Mouse (Mus musculus) T-helper 17 cell (primary cell): ENCODE results near the gene Sgo2b.
"Not testable (repeated sequence)": the region's sequence is repeated elsewhere in the genome, so short reads cannot be mapped to it uniquely, and the experiment has no call there.

Experiments used
- in situ Hi-C, 2 experiments: fragments of 300-600 bp; cut with MboI, MseI; formaldehyde crosslinking; loops; 1 replicate in 1 of 2; 2 replicates in 1 of 2; pipeline ENCODE4 v1.15.1; 2025; ENCODE audit warnings: high pct_unique_total_duplicates in 2 of 2

Sgo2b gene

DNA sequence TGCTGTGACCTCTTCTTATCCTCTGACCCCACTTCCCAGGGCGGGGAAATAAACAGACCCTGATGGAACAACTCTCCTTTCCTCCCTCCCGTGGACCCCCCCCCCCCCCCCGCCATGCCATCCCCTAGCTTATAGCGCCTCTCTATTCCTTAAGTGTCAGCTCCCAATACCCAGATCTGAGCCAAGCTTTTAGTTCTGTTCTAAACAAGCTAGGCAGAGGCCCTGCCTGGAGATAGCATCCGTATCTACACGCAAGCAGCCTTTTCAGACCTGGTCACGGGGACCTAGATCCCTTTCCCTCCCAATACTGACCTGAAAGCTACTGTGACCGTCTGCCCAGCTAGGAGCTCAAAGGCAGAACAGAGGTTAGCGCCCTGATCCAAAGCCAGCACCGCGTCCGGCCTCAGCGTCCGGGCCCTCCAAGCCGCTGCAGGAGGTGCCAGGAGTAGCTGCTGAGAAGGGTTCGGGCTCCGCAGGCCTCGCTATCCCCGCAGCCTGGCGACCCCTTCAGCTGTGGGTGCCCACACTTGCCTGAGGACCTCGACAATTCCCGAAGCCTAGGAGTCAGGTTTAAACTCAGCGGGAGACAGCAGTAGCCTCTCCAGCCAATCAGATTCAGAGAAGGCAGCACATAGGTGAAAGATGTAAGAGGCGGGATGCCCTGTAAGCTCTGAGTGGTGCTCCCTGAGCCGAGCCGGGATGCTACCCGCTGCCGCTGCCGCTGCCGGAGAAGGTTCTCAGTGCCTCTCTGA is at the start of gene Sgo2b:
Sgo2b (minus strand) TSS at position 623 of the 752 bp plus-strand sequence.
- in situ Hi-C loops: no loop called here

DNA sequence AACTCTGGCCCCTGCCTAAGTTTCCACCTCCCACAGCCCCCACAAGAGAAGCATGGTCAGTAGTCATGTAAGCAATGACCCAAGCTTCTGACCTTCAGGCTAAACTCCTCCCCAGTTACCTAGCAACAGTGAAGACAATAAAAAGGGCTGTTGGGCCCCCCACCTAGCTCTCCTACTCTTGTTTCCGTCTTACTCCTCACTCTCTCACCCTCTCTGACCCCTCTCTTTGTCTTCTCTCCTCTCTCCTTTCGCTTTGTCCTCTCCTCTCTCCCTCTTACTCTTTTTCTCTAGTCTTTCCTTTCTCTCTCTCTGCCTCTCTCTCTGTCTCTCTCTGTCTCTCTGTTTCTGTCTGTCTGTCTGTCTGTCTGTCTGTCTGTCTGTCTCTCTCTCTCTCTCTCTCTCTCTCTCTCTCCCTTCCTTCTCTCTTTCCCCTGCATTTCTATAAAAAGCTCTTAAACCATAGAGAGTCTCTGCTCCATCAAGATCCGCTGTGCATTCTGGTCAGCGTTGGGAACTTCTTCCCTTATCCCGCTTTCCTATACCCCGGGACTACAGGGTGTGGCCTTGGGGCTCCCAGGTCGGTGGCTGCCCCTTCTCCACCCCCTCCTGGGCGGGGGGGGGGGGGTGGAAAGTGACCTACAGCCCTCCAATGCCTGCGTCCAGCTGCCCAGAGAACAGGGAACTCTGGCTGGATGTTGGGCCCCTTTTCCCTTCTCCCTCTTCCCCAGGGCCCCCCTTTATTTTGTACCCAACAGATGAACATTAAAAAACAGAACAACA is 18.8 kb upstream of the Sgo2b start:
- in situ Hi-C loops: not testable (repeated sequence)

DNA sequence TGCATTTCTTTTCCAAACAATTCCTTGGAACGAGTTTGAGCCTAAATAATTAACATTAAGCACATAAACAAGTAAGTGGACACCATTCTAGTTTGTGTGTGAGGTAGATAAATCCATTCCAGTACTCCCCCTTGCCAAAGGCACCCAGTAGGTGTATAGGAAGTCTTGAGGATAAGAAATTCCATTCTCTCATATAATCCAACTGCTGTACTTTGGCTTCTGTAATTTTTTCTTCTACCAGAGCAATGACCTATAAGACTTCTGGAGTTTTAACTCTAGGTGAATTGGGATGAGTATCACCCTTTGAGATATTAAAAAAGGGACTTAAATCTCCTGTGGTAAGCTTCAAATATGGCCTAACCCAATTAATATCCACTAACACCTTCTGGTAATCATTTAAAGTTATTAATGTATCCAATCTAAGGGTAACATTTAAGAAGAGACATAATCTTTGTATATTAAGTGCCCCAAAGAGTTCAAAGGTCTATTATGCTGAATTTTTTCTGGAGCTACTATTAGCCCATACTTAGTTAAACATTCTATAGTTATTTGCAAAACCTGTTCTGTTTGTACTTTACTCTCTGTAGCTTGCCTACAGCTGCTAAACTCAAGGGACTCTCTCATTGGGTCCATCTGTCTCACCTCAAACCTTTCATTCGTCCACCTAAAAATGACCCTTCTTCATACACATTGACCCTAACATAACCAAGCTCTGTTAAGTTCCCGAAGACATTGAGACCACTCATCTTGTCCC is 9.2 kb upstream of the Sgo2b start:
- in situ Hi-C loops: no loop called here

DNA sequence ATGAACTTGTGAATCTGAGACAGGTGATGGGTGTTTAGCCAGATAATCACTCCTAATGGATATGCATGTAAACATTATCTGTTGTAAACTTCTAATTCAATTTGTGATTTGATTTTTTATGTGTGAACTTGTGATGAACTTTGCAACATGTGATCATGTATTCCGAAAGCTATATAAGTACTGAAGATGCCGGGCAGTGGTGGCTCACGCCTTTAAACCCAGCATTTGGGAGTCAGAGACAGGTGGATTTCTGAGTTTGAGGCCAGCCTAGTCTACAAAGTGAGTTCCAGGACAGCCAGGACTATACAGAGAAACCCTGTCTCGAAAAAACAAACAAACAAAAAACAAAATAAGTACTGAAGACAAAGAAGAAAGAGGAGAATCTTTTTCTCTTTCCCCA is 1.8 kb upstream of the Sgo2b start:
- in situ Hi-C loops: not testable (repeated sequence)

DNA sequence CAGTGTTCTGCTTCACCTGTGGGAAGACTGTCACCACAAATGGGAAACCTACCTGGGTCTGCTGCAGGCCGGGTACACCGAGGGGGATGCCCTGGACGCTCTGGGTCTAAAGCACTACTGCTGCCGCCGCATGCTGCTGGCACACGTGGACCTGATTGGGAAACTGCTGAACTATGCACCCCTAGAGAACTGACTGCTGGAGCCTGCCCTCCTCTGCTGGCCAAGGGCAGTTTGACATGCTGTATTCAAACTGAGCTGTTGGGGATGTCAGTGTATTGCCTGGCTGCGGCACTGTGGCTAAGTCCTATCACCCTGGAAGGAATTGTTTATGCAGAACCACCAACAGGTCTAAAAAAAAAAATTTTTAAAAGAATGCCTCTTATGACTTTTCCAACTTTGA is 18.9 kb downstream of the Sgo2b start:
- in situ Hi-C loops: no loop called here

DNA sequence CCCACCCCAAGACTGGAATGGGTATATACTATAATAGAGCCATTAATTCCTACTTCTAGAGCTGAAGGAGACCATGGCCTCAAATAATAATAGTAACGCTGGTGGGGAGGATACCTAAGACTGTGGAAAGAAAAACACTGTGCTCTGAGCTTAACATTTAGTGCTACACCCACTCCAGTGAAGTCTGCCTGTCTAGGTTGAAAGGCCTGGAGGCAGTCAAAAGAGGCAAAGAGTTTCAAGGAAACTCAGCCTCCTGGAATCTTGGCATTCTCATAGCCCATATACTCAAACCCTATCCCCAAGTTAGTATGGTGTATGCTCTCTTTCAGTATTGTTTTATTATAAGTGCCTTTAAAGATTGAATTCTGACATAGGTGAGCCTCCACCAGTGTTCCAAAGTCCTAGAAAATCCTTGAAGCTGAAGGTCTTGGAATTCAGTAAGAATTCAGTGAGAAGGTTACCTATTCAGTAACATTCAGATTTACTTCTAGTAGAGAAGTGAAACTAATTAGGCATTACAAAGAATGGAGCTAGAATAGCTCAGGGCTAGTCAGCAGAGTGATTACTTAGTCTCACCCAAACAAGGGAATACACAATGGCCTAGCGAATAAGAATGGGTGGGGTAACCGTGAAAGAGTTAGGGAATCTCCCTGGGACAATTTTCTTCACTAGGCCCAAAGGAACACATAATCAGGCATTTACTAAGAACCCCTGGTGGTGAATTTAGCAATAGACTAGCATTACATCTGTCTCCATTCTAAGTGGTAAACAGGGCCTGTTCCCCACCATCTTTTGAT is 22.5 kb downstream of the Sgo2b start:
- in situ Hi-C loops: no loop called here

DNA sequence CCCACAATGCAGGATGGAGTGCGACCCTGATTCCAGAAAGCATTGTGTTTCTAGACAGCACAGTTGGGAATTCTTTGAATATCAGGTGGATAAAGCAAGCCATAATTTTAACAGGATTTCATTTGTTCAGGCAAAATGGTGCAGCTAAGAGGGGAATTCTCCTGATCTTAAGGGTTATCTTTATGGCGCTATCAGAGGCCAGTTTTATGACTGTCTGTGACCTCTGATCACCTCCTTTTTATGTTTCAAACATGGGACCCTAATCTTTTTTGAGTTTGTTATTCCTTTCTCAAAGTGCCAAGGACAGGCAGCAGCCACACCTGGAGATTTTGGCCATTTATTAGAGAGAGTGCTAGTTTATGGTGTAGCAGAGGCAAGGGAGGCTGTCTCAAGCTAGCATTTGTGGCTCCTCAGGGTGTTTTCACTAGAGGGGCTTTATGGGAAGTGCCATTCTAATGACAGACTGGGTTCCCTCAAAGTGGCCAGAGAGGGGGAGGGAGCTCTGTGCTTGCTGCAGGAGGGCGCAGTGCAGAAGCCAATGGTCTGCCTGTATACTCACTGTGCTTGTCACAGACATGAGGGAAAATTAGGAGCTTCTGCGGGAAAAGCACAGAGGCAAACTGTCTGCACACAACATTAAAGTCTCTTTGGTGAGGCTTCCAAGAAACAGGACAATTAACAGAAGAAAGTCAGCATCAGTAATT is 30.6 kb downstream of the Sgo2b start:
- in situ Hi-C loops: no loop called here

DNA sequence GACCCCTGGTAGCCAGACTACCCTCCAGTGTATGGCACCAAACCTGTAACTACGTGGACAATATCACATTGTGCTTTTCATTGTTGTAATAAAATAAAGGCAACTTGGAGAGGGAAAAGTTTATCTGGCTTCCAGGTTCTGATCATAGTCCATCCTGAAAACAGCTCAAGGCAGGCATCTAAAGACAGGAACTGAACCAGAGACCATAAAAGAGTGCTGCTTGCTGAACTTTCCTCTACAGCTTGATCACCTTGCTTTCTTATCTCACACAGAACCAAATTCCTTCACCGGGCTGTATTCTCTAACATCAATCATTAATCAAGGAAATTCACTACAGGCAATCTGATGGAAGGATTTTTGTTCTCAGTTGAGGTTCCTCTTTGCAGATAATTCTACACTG is 57.0 kb downstream of the Sgo2b start:
- in situ Hi-C loops: no loop called here

DNA sequence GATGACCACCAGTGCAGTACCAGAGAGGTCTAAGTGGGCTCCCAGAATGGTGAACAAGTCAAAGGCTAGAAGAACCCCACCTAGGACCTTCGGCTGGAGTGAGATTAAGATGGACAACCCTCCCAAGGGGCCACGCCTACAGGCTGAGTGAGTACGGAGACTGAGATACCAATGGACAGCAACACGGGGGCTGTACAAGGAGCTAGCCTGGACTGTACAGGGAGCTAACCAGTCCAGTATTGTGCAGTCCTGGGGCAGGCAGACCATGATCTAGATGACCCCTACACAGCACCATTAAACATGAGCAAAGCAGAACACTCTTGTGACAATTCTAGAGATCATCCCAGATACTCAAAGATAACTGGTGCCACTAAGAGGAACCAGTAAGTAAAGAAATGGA is 73.7 kb downstream of the Sgo2b start:
- in situ Hi-C loops: loop anchor here (5.0 to 10.0 kb wide), 2 partner anchors 1794 to 1801 kb away; no protein-coding TSS in a partner anchor

DNA sequence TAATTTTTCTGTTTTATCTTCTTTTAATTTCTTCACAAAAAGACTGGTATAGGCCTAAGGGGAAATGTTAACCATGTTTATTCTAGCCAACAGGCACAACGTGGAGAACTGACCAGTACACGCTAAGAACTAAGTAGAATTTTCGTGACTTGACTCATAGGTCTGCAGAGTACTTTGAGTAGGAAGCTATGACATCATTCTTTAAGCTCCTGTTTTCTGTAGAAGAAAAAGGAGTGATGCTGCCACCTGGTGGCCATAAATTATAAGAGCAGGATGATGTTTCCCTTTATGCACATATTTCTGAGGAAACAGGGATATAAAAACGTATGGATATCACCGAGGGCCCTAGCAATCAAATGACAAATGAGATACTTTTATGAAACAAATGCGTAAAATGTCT is 74.7 kb downstream of the Sgo2b start:
- in situ Hi-C loops: loop anchor here (5.0 to 10.0 kb wide), 2 partner anchors 1793 to 1800 kb away; no protein-coding TSS in a partner anchor

DNA sequence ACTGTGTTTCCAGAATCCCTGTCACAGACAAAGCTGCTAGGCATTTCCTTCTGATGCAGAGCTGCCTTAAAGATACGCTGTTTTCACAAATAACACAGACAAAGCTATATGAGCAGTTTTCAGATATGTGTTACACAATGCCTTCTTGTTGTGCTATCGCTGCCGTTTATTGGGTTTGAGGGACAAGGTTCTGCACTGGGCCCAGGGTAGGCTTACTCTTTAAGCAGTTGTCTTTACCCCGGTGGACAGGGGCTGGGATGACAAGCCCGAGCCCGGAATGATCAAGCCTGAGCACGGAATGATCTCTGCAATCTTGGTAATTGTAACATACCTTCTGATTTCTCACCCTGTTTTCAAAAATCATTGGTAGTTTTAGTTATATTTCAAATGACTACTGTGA is 75.1 kb downstream of the Sgo2b start:
- in situ Hi-C loops: loop anchor here (5.0 to 10.0 kb wide), 2 partner anchors 1792 to 1800 kb away; no protein-coding TSS in a partner anchor
